Mouse (Mus musculus): Measurements from ENCODE around the gene Slc7a1.

DNA sequence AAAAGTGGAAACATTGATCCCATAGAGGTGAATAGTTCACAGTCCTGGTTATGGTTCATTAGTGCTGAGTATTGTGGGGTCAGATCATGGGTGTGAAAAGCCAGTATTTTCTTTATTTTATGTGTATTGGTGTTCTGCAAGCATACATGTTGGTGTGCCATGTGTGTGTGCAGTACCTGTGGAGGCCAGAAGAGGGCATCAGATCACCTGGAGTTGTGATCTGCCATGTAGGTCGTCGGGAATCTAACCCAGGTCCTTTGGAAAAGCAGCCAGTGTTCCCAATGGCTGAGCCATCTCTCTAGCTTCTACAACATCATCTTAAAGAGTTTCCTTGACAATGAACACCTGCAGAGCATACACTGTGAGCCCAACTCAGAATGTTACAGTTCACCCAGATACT, 45.3 kb upstream of the Slc7a1 start:
- TF ChIP-seq USF1 (IDR thresholded peaks at IDR 0.05; ENCODE audit: low read depth): no peak
- no peak for TF ChIP-seq POLR2AphosphoS2 (IDR thresholded peaks at IDR 0.05; ENCODE audit: insufficient read length, low read depth)
- no peak for TF ChIP-seq E2F4 (IDR thresholded peaks at IDR 0.05; ENCODE audit: insufficient read depth)
- TF ChIP-seq MYOD1 (IDR thresholded peaks at IDR 0.05; ENCODE audit: control insufficient read depth in 1 of 3, insufficient read length in 2 of 3, low read depth in 2 of 3): no peak
- no peak for TF ChIP-seq POLR2A (IDR thresholded peaks at IDR 0.05; ENCODE audit: insufficient read length, low read depth)

Data from myocyte (in vitro differentiated cells).